Mouse (Mus musculus) right cerebral cortex, adult 2 months (tissue): Measurements from ENCODE around the gene Vmn1r203.
"Not testable (repeated sequence)": the region's sequence is repeated elsewhere in the genome, so short reads cannot be mapped to it uniquely, and the experiment has no call there.

Source experiments
- DNase-seq, 2 experiments: peaks; one replicate each; pipeline ENCODE4 v3.0.0; 2021 to 2022; ENCODE audit warnings: low spot score in 2 of 2

Gene Vmn1r203

DNA sequence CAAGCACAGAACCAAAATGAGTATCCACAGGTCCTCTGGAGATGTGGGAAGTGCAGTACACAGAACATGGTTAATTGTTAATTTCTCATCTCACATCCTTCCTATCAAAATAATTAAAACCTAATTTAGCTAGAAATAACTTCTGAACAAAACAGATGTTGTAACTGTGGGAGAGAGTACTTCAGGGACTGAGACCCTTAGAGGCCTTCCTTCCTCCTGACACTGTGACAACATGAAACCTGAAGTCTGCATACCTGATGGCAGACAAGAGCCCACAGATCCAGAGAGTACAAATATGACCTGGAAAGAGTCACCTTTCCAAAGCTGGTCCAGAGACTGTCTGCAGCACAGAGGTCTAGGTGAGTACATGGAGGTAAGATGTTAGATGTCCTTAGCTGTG is at the start of gene Vmn1r203:
Gene Vmn1r203 (plus strand): TSS at position 301 of the 400 bp plus-strand sequence.
- DNase-seq: no peak

DNA sequence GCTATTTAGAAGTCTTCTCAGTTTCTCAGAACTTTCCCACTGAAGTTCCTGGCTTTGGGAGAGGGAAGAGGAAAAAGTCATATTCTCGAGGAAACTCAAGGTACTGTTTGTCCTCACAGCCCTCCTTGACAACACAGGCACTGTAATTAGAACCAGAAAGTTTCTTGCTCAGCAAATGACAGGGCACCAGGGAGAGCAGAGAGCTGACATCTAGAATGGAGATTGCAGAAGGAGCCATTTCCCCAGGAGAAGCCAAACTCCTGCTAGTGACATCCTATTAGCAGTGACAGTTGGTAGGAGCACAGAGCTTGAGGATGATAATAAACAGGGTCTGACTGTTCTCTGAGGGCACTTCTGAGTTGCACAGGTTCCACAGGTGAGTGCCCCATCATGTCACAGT is 46.3 kb upstream of the Vmn1r203 start, which contains the start of gene Vmn1r201:
Gene Vmn1r201 (plus strand): TSS at position 301 of the 400 bp plus-strand sequence.
- DNase-seq: no peak

DNA sequence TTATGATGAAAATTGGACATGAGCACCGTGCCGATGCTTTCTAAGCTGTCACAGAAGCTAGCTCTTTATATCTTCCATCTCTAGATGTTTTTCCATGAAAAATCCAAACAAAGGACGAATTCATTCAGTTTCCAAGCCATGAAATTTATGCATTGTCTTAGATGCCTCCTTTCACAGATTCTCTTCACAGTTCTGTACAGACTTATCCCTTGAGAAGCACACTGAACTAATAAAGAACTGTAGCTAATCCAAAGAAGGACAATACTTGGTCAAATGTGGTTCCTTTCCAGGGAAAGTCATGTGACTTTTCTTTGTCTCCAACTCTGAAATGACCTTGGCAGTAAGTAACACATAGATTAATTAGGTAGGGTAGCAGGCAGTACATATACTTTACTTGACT is 15.5 kb upstream of the Vmn1r203 start:
- no peak for DNase-seq

DNA sequence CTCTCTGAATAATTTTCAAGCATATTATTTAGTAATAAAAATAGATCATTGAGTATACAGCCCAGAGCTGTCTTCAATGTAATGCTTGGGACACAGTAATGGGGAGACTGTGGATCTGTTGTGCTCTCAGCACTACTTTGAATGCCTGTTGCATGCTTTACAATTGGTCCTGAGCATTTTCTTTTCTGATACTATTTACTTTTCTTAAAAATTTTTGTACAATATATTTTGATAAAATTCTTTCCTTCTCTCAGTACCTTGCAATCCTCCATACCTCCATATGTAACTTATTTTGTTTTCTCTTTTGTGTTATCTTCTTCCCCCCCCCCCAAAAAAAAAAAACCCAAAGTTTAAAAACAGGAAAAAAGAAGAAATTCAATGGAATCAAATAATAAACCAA is 12.6 kb upstream of the Vmn1r203 start, which contains the start of gene Vmn1r202:
Gene Vmn1r202 (minus strand): TSS at position 101 of the 400 bp plus-strand sequence.
- DNase-seq: no peak

DNA sequence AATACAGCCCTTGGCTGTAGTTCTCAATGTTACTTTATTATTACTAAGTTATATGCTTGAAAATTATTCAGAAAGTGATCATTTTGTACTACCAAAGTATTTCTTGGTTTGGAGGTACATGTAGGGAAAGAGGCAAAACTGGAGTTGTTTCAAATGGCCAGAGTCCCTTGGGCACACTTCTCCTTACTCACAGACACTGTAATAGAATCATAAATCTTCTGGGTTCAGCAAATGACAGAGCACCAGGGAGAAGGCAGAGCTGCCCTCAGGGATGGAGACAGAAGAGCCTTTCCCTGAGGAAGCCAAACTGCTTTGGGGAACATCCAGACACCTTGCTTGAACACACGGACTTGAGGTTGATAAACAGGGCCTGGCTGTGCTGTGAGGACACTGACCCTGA is 35.0 kb downstream of the Vmn1r203 start, which contains the start of gene Vmn1r204:
Gene Vmn1r204 (plus strand): TSS at position 301 of the 400 bp plus-strand sequence.
- DNase-seq: not testable (repeated sequence)

DNA sequence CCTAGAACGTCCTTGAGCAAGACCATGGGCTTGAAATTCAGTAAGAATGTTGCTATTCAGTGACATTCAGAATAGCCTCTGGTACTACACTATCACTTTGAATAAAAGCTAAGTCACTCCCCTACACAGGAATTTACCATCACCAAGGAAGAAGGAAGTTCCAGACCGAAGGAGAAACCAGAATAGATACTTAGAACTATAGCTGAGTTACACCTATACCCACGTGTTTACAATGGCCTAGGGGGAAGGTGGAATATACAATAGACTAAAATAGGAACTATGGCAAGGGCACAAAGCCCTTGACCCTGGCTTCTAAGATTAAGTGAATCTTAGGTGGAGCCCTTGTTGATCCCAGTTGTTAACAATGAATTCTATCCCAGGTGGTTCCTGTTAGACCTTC is 57.0 kb downstream of the Vmn1r203 start:
- DNase-seq: not testable (repeated sequence)
